Mouse (Mus musculus) left cerebral cortex, adult 9 months (tissue): ENCODE measurements at regions not wholly inside any gene's neighbourhood (a gene's known extent, or its start where the extent isn't known, plus 50 kb on each side); places are given as distances from the start of the nearest gene placed in this dataset.

Source experiments
- DNase-seq, 2 experiments: peaks; one replicate each; pipeline ENCODE4 v3.0.0; 2022; ENCODE audit warnings: low spot score in 2 of 2

DNA sequence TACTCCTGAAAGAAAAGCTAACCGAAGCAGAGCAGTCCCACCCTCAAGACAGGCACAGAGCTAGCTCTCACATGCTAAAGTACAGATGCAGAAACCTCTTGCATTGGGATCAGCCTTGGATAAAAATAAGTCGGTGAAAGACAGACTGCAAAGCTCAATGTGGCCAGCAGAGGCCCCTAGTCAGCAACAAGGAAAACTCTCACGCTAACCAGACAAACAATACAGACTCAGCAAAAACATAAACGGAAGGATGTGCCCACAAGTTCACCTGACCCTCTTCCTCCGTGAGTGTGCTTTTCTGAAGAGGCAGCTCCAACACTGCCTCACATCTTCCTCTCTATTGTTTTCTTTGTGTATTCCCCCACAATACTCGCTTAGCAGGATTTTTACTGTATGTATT, 77.8 kb downstream of the Rpia start:
- peak; percentile 16 to 80 for DNase-seq

DNA sequence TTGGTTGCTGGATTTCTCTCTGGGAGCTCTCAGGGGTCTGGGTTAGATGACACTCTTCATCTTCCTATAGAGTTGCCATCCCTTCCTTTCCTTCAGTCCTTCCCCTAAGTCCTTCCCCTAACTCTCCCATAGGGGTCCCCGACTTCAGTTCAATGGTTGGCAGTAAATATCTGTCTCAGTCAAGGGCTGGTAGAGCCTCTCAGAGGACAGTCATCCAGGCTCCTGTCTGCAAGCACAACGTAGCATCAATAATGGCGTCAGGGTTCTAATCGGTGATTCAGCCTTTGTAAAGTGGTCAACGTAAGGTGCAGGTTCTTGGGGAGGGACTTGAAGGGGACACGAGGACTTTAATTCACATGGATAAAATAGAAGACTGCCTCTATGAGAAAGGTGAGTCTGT, 78.4 kb downstream of the Rpia start:
- no peak for DNase-seq

DNA sequence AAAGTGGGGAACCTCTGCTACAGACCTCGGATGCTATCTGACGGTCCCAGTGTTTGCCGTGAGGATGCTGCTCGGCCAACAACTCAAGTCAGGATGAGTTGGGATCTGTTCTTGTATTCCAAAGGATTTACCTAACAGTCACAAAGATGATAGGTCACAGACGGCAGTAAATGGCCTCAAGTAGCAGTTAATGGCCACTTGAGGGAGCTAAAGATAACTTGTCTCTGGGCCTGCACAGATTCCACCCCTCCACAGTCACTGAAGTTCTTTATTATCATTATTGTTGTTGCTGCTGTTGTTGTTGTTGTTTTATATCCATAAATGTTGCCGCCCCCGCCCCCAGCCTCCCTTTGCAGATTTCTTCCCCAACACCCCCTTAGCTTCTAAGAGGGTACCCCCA, 78.9 kb downstream of the Rpia start:
- no peak for DNase-seq

DNA sequence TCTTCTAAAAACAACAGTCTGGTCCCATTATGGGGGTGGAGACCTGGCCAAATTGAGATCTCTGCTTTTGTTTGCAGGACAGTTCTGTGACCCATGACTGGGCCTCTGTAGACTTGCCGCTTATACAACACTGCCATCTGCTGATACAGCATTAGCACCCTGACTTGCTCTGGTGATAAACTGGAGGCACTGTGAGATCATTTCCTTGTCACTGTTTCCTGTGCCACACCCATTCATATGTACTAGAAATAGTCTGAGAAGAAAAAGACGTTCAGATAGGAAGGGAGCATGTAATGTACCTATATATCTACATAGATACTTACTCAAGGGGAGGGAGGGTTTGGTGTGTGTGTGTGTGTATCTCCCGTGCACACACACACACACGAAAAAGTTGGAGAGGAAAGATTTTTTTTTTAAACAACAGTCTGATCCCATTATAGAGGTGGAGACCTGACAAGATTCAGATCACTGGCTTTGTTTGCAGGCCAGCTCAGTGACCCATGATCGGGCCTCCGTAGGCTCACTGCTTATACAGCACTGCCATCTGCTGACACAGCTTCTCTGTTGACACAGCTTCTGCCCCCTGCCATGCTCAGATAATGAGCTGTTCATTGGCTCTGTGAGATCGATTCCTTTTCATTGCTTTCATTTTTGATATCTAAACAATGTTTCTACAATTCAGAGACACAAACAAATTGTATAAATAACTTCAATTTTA, 82.5 kb downstream of the Rpia start:
- DNase-seq: peak in 1 of 2 experiments; percentile 30

DNA sequence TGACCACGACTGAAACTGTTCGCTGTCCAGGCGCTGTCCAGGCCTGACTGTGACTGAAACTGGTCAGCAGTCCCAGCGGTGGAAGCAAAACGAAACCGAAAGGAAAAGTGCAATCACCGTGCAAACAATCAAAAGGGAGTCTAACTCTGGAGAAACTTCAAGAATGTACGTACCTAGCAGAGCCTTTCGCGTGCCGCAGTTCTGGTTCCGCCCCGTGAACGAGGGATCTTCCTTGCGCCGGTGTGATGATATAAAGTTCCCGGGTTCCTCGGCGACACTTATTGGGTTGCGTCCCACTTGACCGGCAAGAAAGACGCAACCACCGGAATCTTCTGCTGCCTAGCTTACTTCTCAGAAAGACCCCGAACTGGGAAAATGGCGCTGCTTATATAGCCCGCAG, 96.4 kb downstream of the Rpia start:
- no peak for DNase-seq
